Mouse (Mus musculus): ENCODE results near the gene Samm50. TPM values are rescaled to one million over a fixed set of nuclear protein-coding genes. Genes with fewer than 3 reads are reported as not detected.
A peak's percentile ranks its signal among the peaks of the same experiment; 100 is the strongest.

Gene Samm50
- polyA plus RNA-seq, 1 experiment, result 120 TPM

DNA sequence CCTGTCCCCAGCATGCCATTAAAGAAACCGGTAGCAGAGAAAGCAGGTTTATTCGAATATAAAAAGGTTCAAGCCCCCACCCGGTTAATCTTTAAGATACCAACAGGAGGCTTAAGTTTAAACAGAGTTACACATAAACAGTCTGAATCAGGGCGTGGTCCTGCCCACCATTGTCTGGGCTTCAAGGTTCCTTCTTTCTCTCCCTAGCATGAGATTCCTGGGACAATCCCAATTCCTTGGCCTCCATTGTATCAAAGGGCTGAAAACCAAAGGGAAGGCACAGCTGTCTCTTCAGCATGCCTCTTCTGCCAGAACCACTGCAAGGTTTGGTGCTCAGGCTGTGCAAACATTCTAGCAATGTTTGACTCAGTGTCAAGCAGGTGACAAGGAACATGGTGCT is 5.8 kb upstream of the Samm50 start:
- H3K27ac ChIP-seq (ENCODE audit: insufficient read depth, low read length), result peak overlapping the region; percentile 86
- peaks cover 23% of the 10 kb centered on the region for H3K4me1 ChIP-seq (ENCODE audit: control insufficient read depth, insufficient read depth, low read length)
- H3K4me3 ChIP-seq (ENCODE audit: low read depth, low read length), result no peak overlapping the region
- no peak; the same call in 1 of the 2 replicates for TF ChIP-seq EP300 (IDR thresholded peaks at IDR 0.05; ENCODE audit: insufficient read depth, low read depth, low read length)
- no peaks in the 10 kb centered on the region for H3K36me3 ChIP-seq (ENCODE audit: control insufficient read depth, insufficient read depth, low read length, poor library complexity, severe bottlenecking)
- no peaks in the 10 kb centered on the region for H3K27me3 ChIP-seq (ENCODE audit: control insufficient read depth, insufficient read depth, low read length, poor library complexity, severe bottlenecking)
- H3K9ac ChIP-seq (ENCODE audit: low read depth, poor library complexity, severe bottlenecking), result no peak overlapping the region
- no peaks in the 10 kb centered on the region for H3K9me3 ChIP-seq (replicated peaks; ENCODE audit: control insufficient read depth, insufficient read depth, low read length, poor library complexity, severe bottlenecking)

DNA sequence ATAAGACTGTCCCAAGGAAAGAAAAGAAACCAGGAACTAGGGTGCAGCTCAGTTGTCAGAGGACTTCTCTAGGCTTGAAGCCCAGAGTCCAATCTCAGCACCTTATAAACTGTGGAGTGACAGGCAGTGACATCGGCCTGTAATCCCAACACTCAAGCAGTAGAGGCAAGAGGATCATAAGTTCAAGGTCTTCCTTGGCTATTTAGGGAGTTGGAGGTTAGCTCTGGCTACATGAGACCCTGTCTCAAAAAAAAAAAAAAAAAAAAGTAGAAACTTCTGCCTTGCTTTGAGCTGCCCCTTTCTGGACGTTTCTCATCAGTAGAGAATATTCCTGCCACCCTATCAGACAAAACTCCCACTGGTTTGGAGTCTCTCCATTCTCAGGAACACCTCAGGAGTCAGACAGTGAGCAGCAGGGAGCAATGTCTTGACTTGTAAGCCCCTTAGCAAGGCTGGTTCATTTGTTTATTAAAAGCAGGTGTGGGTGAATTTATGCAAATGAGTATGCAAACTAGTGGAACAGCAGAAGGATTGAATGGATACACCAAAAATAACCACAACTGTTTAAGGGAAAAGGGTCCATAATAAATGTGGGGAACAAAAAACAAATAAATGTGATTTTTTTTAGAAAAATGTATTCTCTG is 3.0 kb upstream of the Samm50 start:
- Histone ChIP-seq H3K9me3 (replicated peaks; ENCODE audit: control insufficient read depth, insufficient read depth, low read length, poor library complexity, severe bottlenecking) (no peaks in the 10 kb centered on the region), H3K4me1 (ENCODE audit: control insufficient read depth, insufficient read depth, low read length) (peaks cover 23% of the 10 kb centered on the region), H3K36me3 (ENCODE audit: control insufficient read depth, insufficient read depth, low read length, poor library complexity, severe bottlenecking) (no peaks in the 10 kb centered on the region), H3K27ac (ENCODE audit: insufficient read depth, low read length) (peak overlapping the region; percentile 98), H3K27me3 (ENCODE audit: control insufficient read depth, insufficient read depth, low read length, poor library complexity, severe bottlenecking) (no peaks in the 10 kb centered on the region), H3K9ac (ENCODE audit: low read depth, poor library complexity, severe bottlenecking) (no peak overlapping the region), H3K4me3 (ENCODE audit: low read depth, low read length) (no peak overlapping the region)
- TF ChIP-seq POLR2A (IDR thresholded peaks at IDR 0.05; ENCODE audit: insufficient read depth, low read length), result no peak
- no peak for TF ChIP-seq CTCF (IDR thresholded peaks at IDR 0.05; ENCODE audit: low read depth, low read length)
- TF ChIP-seq EP300 (IDR thresholded peaks at IDR 0.05; ENCODE audit: insufficient read depth, low read depth, low read length), result no peak

DNA sequence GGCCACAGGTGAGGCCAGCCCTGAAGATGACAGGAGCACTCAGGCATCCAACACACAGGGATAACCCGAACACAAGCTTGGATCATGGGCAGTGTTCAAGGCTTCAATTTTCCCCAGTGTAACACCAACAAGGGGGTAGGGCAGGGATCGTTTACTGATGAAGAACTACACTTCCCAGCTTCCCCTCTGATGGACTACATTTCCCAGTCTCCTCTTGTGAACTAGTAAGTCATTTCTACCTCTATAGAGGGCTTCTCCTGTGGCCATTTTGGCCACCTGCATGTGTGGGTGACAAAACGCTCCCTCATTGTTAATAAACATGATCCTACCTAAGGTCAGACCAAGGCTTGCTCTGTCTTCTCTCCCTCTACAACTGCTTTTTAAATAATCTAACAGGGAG is 2.2 kb upstream of the Samm50 start:
- no peaks in the 10 kb centered on the region for H3K27me3 ChIP-seq (ENCODE audit: control insufficient read depth, insufficient read depth, low read length, poor library complexity, severe bottlenecking)
- no peaks in the 10 kb centered on the region for H3K36me3 ChIP-seq (ENCODE audit: control insufficient read depth, insufficient read depth, low read length, poor library complexity, severe bottlenecking)
- no peak overlapping the region for H3K9ac ChIP-seq (ENCODE audit: low read depth, poor library complexity, severe bottlenecking)
- TF ChIP-seq EP300 (IDR thresholded peaks at IDR 0.05; ENCODE audit: insufficient read depth, low read depth, low read length), result no peak
- no peak for TF ChIP-seq CTCF (IDR thresholded peaks at IDR 0.05; ENCODE audit: low read depth, low read length)
- peaks cover 21% of the 10 kb centered on the region for H3K4me1 ChIP-seq (ENCODE audit: control insufficient read depth, insufficient read depth, low read length)
- 0 out of 2 replicates have a peak overlapping the region, but pooled peaks have one; percentile 19 for H3K4me3 ChIP-seq (ENCODE audit: low read depth, low read length)
- H3K9me3 ChIP-seq (replicated peaks; ENCODE audit: control insufficient read depth, insufficient read depth, low read length, poor library complexity, severe bottlenecking), result no peaks in the 10 kb centered on the region
- peak overlapping the region; percentile 98 for H3K27ac ChIP-seq (ENCODE audit: insufficient read depth, low read length)

DNA sequence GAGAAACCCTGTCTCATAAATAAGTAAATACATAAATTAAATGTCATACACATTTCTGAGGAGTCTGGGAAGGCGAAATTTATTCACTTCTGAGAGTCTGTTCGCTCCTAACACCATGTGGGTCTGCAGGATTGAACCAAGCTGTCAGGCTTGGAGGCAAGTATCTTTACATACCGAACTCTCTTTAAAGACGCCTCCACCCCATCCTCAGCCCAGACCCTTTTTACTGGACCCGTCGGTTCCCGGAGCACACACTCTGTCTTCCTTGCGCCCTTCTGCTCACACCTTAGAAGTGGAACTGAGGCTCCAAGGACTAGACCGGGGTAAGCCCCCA is 350 bp upstream of the Samm50 start:
- Histone ChIP-seq H3K9me3 (replicated peaks; ENCODE audit: control insufficient read depth, insufficient read depth, low read length, poor library complexity, severe bottlenecking) (no peaks in the 10 kb centered on the region), H3K27me3 (ENCODE audit: control insufficient read depth, insufficient read depth, low read length, poor library complexity, severe bottlenecking) (no peaks in the 10 kb centered on the region), H3K4me3 (ENCODE audit: low read depth, low read length) (peak overlapping the region; percentile 99), H3K4me1 (ENCODE audit: control insufficient read depth, insufficient read depth, low read length) (peaks cover 9% of the 10 kb centered on the region), H3K27ac (ENCODE audit: insufficient read depth, low read length) (peak overlapping the region; percentile 83), H3K9ac (ENCODE audit: low read depth, poor library complexity, severe bottlenecking) (peak overlapping the region; percentile 75), H3K36me3 (ENCODE audit: control insufficient read depth, insufficient read depth, low read length, poor library complexity, severe bottlenecking) (peaks cover 11% of the 10 kb centered on the region)
- TF ChIP-seq CTCF (IDR thresholded peaks at IDR 0.05; ENCODE audit: low read depth, low read length), result no peak
- TF ChIP-seq EP300 (IDR thresholded peaks at IDR 0.05; ENCODE audit: insufficient read depth, low read depth, low read length), result no peak
- no peak for TF ChIP-seq POLR2A (IDR thresholded peaks at IDR 0.05; ENCODE audit: insufficient read depth, low read length)

DNA sequence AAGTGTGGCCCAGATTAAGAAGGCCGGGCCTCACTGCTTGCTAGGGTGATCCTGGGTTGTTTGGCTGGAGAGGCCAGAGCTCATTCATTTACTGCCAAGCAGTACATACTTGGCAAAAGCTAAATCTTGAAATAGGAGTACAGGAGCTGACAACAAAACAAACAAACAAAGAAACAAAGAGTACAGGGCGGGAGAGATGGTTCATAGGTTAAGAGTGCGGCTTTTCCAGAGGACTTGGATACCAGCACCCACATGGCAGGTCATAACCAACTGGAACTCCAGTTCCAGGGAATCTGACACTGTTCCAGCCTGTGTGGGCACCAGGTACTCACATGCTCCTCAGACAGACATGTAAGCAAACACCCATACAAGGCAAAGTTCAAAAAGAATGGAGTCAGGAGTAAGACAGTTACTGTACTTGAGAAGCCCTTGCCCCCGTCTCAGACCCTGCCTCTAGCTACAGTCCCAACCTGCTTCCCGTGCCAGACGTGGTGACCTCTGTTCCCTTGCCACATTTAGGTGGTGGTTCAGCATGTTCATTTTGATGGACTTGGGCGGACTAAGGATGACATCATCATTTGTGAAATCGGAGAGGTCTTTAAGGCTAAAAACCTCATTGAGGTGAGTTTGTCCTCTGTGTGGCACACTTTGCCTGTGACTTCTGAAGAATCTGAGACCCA is 4.6 kb downstream of the Samm50 start:
- H3K36me3 ChIP-seq (ENCODE audit: control insufficient read depth, insufficient read depth, low read length, poor library complexity, severe bottlenecking), result peaks cover 51% of the 10 kb centered on the region

DNA sequence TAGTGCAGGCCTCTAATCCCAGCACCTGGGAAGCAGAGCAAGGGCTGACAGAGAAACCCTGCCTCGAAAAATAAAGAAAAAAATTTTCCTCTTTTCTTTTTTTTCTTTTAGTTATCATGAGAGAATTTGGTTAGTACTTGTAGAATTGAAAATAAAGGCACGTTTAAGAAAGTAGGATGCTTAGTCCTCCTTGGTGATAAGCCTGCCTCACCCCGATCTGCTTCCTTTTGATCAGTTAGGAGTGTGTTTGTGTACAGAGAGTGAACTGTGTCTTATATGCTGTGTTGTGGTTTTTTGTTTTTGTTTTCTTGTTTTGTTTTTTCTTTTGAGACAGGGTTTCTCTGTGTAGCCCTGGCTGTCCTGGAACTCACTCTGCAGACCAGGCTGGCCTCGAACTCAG is 15.3 kb downstream of the Samm50 start:
- no peaks in the 10 kb centered on the region for H3K4me1 ChIP-seq (ENCODE audit: control insufficient read depth, insufficient read depth, low read length)
- peaks cover 37% of the 10 kb centered on the region for H3K36me3 ChIP-seq (ENCODE audit: control insufficient read depth, insufficient read depth, low read length, poor library complexity, severe bottlenecking)

More for the DNA sequence above, 4.6 kb downstream of the Samm50 start:
- Histone ChIP-seq H3K9ac (ENCODE audit: low read depth, poor library complexity, severe bottlenecking) (no peak overlapping the region), H3K27me3 (ENCODE audit: control insufficient read depth, insufficient read depth, low read length, poor library complexity, severe bottlenecking) (no peaks in the 10 kb centered on the region), H3K27ac (ENCODE audit: insufficient read depth, low read length) (no peak overlapping the region), H3K4me1 (ENCODE audit: control insufficient read depth, insufficient read depth, low read length) (no peaks in the 10 kb centered on the region), H3K4me3 (ENCODE audit: low read depth, low read length) (no peak overlapping the region), H3K9me3 (replicated peaks; ENCODE audit: control insufficient read depth, insufficient read depth, low read length, poor library complexity, severe bottlenecking) (no peaks in the 10 kb centered on the region)
- TF ChIP-seq CTCF (IDR thresholded peaks at IDR 0.05; ENCODE audit: low read depth, low read length) (no peak), POLR2A (IDR thresholded peaks at IDR 0.05; ENCODE audit: insufficient read depth, low read length) (no peak), EP300 (IDR thresholded peaks at IDR 0.05; ENCODE audit: insufficient read depth, low read depth, low read length) (no peak)

More for the DNA sequence above, 15.3 kb downstream of the Samm50 start:
- Histone ChIP-seq H3K9me3 (replicated peaks; ENCODE audit: control insufficient read depth, insufficient read depth, low read length, poor library complexity, severe bottlenecking) (no peaks in the 10 kb centered on the region), H3K4me3 (ENCODE audit: low read depth, low read length) (no peak overlapping the region), H3K27ac (ENCODE audit: insufficient read depth, low read length) (no peak overlapping the region), H3K9ac (ENCODE audit: low read depth, poor library complexity, severe bottlenecking) (no peak overlapping the region), H3K27me3 (ENCODE audit: control insufficient read depth, insufficient read depth, low read length, poor library complexity, severe bottlenecking) (no peaks in the 10 kb centered on the region)
- TF ChIP-seq POLR2A (IDR thresholded peaks at IDR 0.05; ENCODE audit: insufficient read depth, low read length), result no peak
- TF ChIP-seq CTCF (IDR thresholded peaks at IDR 0.05; ENCODE audit: low read depth, low read length), result no peak
- TF ChIP-seq EP300 (IDR thresholded peaks at IDR 0.05; ENCODE audit: insufficient read depth, low read depth, low read length), result no peak

Measured in ES-Bruce4 (cell line).